Mouse (Mus musculus) liver, adult 2 months (tissue): ENCODE data around the gene Cttnbp2nl. TPM values are rescaled to one million over a fixed set of nuclear protein-coding genes. Genes with fewer than 3 reads are reported as not detected.

Experiments used
- DNase-seq: peaks from one replicate; pipeline ENCODE4 v3.0.0-alpha.2; 2011; ENCODE audit warnings: low read depth, low spot score; ENCODE audit errors: extremely low read depth
- H3K27ac ChIP-seq: fragments of 200-500 bp; replicated peaks from 2 replicates; pipeline ENCODE4 v1.5.1; 2012; ENCODE audit warnings: low read depth, mild to moderate bottlenecking, control low read depth, inconsistent platforms, low read length; ENCODE audit not compliant: insufficient read depth
- H3K27me3 ChIP-seq: fragments of 200-500 bp; 2 replicates; pipeline ENCODE4 v1.6.1; 2012; ENCODE audit warnings: mild to moderate bottlenecking, moderate library complexity, low read length, inconsistent platforms; ENCODE audit not compliant: control insufficient read depth, insufficient read depth
- H3K36me3 ChIP-seq: fragments of 200-500 bp; 2 replicates; pipeline ENCODE4 v1.6.1; 2012; ENCODE audit warnings: low read length, inconsistent platforms; ENCODE audit not compliant: control insufficient read depth, insufficient read depth
- H3K4me1 ChIP-seq: fragments of 200-500 bp; 2 replicates; pipeline ENCODE4 v1.6.1; 2011; ENCODE audit warnings: low read length; ENCODE audit not compliant: control insufficient read depth, insufficient read depth
- H3K4me3 ChIP-seq: fragments of 200-500 bp; 2 replicates; pipeline ENCODE4 v1.5.1; 2011; ENCODE audit warnings: low read depth, mild to moderate bottlenecking, control low read depth, low read length, moderate library complexity; ENCODE audit not compliant: insufficient read depth
- H3K79me2 ChIP-seq: fragments of 200-500 bp; 2 replicates; pipeline ENCODE4 v1.6.1; 2012; ENCODE audit warnings: inconsistent platforms, mild to moderate bottlenecking, low read length, moderate library complexity; ENCODE audit not compliant: control insufficient read depth, insufficient read depth
- H3K9ac ChIP-seq: fragments of 200-500 bp; 2 replicates; pipeline ENCODE4 v1.6.1; 2012; ENCODE audit warnings: low read depth, mild to moderate bottlenecking, control low read depth, inconsistent platforms, low read length
- CTCF ChIP-seq: fragments of 200-500 bp; IDR thresholded peaks from 2 replicates; pipeline ENCODE4 v1.5.1; 2011; ENCODE audit warnings: low read depth, low read length, control low read depth
- POLR2A ChIP-seq: fragments of 200-500 bp; IDR thresholded peaks from 2 replicates; pipeline ENCODE4 v1.6.1; 2011; ENCODE audit warnings: low read length, control low read depth; ENCODE audit not compliant: insufficient read depth; ENCODE audit errors: extremely low read depth
- WGBS: fragments of 180-500 bp; shearing (Covaris S2); methylation state at CpG from one replicate; pipeline ENCODE4 v1.1.7; 2018; 5-methylcytosine and 5-hydroxymethylcytosine counted together
- polyA plus RNA-seq: library from polyadenylated mRNA; depleted of rRNA; stranded (reverse); fragments of >200 nt; gene quantifications from 2 replicates; pipeline ENCODE4 v1.2.3, GENCODE M21; 2012
- total RNA-seq: library from RNA; depleted of rRNA; stranded (reverse); fragments of >200 nt; gene quantifications from 2 replicates; pipeline ENCODE4 v1.2.3, GENCODE M21; 2014

The Cttnbp2nl gene
- total and polyA plus RNA-seq, 2 experiments = 0.54 to 1.8 TPM

DNA sequence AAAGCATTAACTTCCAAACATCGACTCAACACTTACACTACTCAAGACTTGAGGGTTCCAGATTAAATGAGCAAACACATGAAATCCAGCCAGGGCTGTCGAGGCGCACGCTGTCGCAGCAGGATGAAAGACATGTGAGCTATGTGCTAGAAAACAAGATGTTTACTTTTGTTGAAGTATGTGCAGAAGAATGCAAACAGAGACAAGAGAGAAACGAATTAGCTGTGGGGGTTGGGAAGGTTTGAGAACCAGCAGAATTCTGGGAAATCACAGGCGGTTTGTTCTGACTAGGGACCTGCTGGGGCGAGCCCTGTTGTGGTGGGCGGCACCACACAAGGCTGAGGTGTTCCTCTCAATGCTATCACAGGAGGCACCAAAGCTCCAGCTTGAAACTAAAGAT lies 44.9 kb downstream of the Cttnbp2nl start:
- no peak overlapping the region for H3K27ac ChIP-seq
- no peak for TF ChIP-seq CTCF
- TF ChIP-seq POLR2A = no peak
- no peak overlapping the region for H3K9ac ChIP-seq
- no peaks in the 10 kb centered on the region for H3K27me3 ChIP-seq
- H3K4me3 ChIP-seq = no peak overlapping the region
- no peak for DNase-seq
- H3K4me1 ChIP-seq = no peaks in the 10 kb centered on the region
- 56% methylated on average over 9 of the region's 9 CpGs for WGBS
- peaks cover 11% of the 10 kb centered on the region; the same call in 1 of the 2 replicates for H3K36me3 ChIP-seq
- no peaks in the 10 kb centered on the region for H3K79me2 ChIP-seq

DNA sequence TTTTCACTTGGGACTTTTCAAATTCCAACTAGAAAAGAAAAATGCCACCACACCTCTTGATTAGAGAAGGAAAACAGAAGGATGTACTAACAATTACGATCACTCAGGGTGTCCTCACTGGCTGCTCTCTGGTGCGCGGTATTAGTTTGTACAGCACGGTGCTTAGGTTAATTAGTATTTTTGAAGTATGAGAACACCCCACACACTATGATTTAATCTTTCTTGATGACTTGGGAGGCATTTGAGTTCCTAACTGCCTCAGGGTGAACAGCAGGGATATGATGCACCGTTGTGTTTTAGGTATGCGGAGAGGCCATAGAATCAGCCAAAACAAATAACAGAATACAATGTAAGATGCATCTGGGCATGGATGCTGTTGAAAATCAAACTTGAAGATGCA lies 46.8 kb downstream of the Cttnbp2nl start:
- H3K79me2 ChIP-seq = no peaks in the 10 kb centered on the region
- H3K27me3 ChIP-seq = no peaks in the 10 kb centered on the region
- DNase-seq = no peak
- no peak overlapping the region for H3K4me3 ChIP-seq
- no peaks in the 10 kb centered on the region for H3K4me1 ChIP-seq
- WGBS = 95% methylated on average over 6 of the region's 6 CpGs
- no peak overlapping the region for H3K27ac ChIP-seq
- TF ChIP-seq POLR2A = no peak
- TF ChIP-seq CTCF = no peak
- H3K36me3 ChIP-seq = peaks cover 11% of the 10 kb centered on the region; the same call in 1 of the 2 replicates
- no peak overlapping the region for H3K9ac ChIP-seq

DNA sequence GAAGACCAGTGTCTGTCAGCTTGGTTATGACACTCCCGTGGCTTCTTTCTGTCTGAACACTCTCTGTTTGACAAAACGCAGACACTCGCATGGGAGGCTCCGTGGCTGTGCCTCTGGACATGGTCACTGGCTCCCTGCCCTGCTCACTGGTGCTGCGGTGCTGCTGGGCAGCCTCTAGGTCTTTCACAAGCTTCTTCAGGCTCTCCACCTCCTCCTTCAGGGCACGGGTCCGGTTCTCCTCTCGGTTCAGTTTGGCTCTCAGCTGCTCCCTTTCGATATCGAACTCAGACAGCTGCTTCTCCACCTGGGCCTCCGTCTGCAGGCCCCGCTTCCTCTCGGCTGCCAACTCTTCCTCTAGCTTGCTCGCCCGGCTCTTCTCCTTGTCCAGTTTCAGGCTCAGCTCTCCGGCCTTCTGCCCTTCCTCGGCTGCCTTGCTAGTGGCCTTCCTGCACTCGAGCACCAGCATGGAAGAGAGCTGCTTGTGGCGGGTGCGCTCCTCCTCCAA lies 47.3 kb downstream of the Cttnbp2nl start:
- H3K79me2 ChIP-seq = no peaks in the 10 kb centered on the region
- no peak for TF ChIP-seq CTCF
- TF ChIP-seq POLR2A = no peak
- DNase-seq = no peak
- H3K27ac ChIP-seq = no peak overlapping the region
- 91% methylated on average over 20 of the region's 20 CpGs for WGBS
- H3K9ac ChIP-seq = no peak overlapping the region
- no peak overlapping the region for H3K4me3 ChIP-seq
- peaks cover 11% of the 10 kb centered on the region; the same call in 1 of the 2 replicates for H3K36me3 ChIP-seq
- H3K27me3 ChIP-seq = no peaks in the 10 kb centered on the region
- no peaks in the 10 kb centered on the region for H3K4me1 ChIP-seq

DNA sequence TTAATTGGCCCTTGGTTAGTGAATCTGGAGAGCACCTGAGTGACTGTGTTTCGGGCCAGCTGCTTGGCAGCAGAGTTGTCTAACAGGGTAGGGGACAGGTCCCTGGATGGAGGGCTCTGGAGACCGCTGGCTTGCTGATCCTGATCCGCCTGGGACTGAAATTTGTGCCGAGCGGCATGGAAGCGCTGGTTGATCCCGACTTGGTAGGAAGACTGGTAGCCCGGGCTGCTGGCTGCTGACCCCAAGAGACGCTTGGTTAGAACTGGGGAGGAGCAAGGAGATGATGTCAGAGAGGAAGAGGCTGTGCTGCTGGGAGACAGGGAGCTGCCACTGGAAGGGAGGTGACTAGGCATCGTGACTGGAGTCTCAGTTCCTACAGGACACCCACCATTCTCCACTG lies 47.9 kb downstream of the Cttnbp2nl start:
- Histone ChIP-seq H3K4me3 (no peak overlapping the region), H3K36me3 (peaks cover 7% of the 10 kb centered on the region; the same call in 1 of the 2 replicates), H3K9ac (no peak overlapping the region), H3K79me2 (no peaks in the 10 kb centered on the region), H3K27ac (no peak overlapping the region), H3K4me1 (no peaks in the 10 kb centered on the region), H3K27me3 (no peaks in the 10 kb centered on the region)
- no peak for TF ChIP-seq POLR2A
- TF ChIP-seq CTCF = no peak
- WGBS = 87% methylated on average over 10 of the region's 10 CpGs
- no peak for DNase-seq

DNA sequence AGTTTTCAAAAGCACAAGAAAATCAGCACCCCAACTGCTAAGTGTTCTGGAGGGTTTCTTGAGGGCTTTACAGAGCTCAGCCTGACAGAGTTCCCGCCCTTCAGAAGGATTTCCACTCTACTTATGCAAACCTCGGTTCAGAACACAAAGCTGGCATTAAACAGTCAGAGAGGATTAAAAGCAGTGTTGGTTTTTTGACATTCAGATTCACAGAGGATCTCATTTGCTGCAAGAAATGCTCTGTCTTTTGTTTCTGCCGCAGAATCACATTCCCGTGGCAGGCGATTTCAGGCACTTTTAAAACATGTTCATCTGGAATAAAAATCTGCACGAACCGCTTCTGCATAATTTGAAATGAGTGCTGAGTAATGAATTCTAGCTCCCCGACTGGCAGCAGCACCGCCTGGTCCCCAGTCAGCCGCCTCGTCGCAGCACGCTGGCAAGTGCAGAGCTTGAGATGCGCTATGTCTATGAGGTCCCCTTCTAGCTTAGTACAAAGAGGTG lies 48.9 kb downstream of the Cttnbp2nl start:
- no peaks in the 10 kb centered on the region for H3K27me3 ChIP-seq
- no peak for TF ChIP-seq POLR2A
- TF ChIP-seq CTCF = no peak
- DNase-seq = no peak
- H3K79me2 ChIP-seq = no peaks in the 10 kb centered on the region
- no peak overlapping the region for H3K27ac ChIP-seq
- 94% methylated on average over 14 of the region's 14 CpGs for WGBS
- no peak overlapping the region for H3K9ac ChIP-seq
- H3K4me3 ChIP-seq = no peak overlapping the region
- H3K4me1 ChIP-seq = no peaks in the 10 kb centered on the region
- peaks cover 7% of the 10 kb centered on the region; the same call in 1 of the 2 replicates for H3K36me3 ChIP-seq

DNA sequence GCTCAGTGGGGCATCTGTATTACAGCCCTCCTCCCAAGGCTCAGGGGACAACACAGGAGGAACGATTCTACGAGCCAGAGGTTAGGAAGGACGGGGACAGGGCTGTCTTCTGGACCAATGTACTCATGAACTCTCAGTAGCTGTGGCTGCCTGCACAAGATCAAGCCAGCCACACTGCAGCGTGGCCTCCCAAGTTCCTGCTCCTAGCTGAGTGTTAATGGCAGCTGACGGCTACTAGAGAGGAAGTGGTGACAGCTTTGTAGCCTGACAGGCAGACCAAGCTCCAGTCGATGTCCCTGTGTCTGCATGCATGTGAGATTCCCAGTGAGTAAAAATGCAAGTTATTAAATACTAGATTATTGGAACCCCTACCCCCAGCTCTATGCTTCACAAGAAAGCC lies 51.6 kb downstream of the Cttnbp2nl start:
- TF ChIP-seq POLR2A (no peak), CTCF (no peak)

More for the DNA sequence above, 51.6 kb downstream of the Cttnbp2nl start:
- DNase-seq = no peak
- no peak overlapping the region for H3K9ac ChIP-seq
- H3K27ac ChIP-seq = no peak overlapping the region
- no peaks in the 10 kb centered on the region for H3K4me1 ChIP-seq
- no peak overlapping the region for H3K4me3 ChIP-seq
- H3K79me2 ChIP-seq = no peaks in the 10 kb centered on the region
- WGBS = 54% methylated on average over 6 of the region's 6 CpGs
- no peaks in the 10 kb centered on the region for H3K27me3 ChIP-seq
- peaks cover 3% of the 10 kb centered on the region; the same call in 1 of the 2 replicates for H3K36me3 ChIP-seq
